Mouse (Mus musculus) granulocyte monocyte progenitor cell, adult 5-6 weeks (primary cell): ENCODE data around the gene Patl2. TPM values are rescaled to one million over a fixed set of nuclear protein-coding genes. Genes with fewer than 3 reads are reported as not detected.

Source experiments
- ATAC-seq: replicated peaks from 2 replicates; pipeline ENCODE4 v1.8.0; 2016; ENCODE audit warnings: mild to moderate bottlenecking, moderate TSS enrichment, inconsistent platforms; ENCODE audit not compliant: poor library complexity, severe bottlenecking
- total RNA-seq, 2 experiments: library from RNA; stranded (forward) in 1 of 2; stranded (reverse) in 1 of 2; fragments of 200-712, 200-1000 nt in 1 of 2; fragments of >200 nt in 1 of 2; fragmentation: Nextera tagmentation in 1 of 2; gene quantifications; 2 replicates each; pipeline ENCODE4 v1.2.3; 2014 to 2017

Gene Patl2
- total RNA-seq, 2 experiments from 2014 or later, result not detected

- ATAC-seq, result no peak
Measured at GRCm38 (mm10) chr2:122086446-122086845, 99.5 kb downstream of the Patl2 start.

GRCm38 (mm10) chr2:122081728-122082456 is 104.1 kb downstream of the Patl2 start:
- ATAC-seq, result no peak

Other genes starting within 250 kb of the Patl2 start
- gene Ctdspl2, start 230.2 kb downstream of the Patl2 start, total RNA-seq (2014; fragmentation: Nextera tagmentation), result 46.4 and 47.5 TPM in 2 replicates
- 81.6 and 86.7 TPM in 2 replicates for gene Ctdspl2, start 230.2 kb downstream of the Patl2 start, total RNA-seq (2017)
- gene Mageb3, start 230.1 kb downstream of the Patl2 start, total RNA-seq (2014; fragmentation: Nextera tagmentation), result not detected in 2 replicates
- gene Mageb3, start 230.1 kb downstream of the Patl2 start, total RNA-seq (2017), result 0.65 TPM in 1 of 2 replicates, not detected in the other
- gene Eif3j1, start 157.6 kb downstream of the Patl2 start, total RNA-seq (2014; fragmentation: Nextera tagmentation), result 26.1 and 33.8 TPM in 2 replicates
- gene Eif3j1, start 157.6 kb downstream of the Patl2 start, total RNA-seq (2017), result 33.5 and 36.9 TPM in 2 replicates
- 12.2 and 13.2 TPM in 2 replicates for gene Spg11, start 67.8 kb downstream of the Patl2 start, total RNA-seq (2014; fragmentation: Nextera tagmentation)
- 10.7 and 12.5 TPM in 2 replicates for gene Spg11, start 67.8 kb downstream of the Patl2 start, total RNA-seq (2017)
- gene B2m, start 38.5 kb downstream of the Patl2 start, total RNA-seq (2014; fragmentation: Nextera tagmentation), result 1,957 and 2,269 TPM in 2 replicates
- gene B2m, start 38.5 kb downstream of the Patl2 start, total RNA-seq (2017), result 1,824 and 1,957 TPM in 2 replicates
- gene Trim69, start 25.5 kb downstream of the Patl2 start, total RNA-seq (2014; fragmentation: Nextera tagmentation), result 0.56 TPM in 1 of 2 replicates, not detected in the other
- gene Trim69, start 25.5 kb downstream of the Patl2 start, total RNA-seq (2017), result not detected in 2 replicates
- not detected in 2 replicates for gene Terb2, start 83 bp upstream of the Patl2 start, total RNA-seq (2014; fragmentation: Nextera tagmentation)
- not detected in 2 replicates for gene Terb2, start 83 bp upstream of the Patl2 start, total RNA-seq (2017)
- gene Sord, start 48.6 kb upstream of the Patl2 start, total RNA-seq (2014; fragmentation: Nextera tagmentation), result 52.4 and 58.9 TPM in 2 replicates
- 65.6 and 68.8 TPM in 2 replicates for gene Sord, start 48.6 kb upstream of the Patl2 start, total RNA-seq (2017)
- not detected in 2 replicates for gene Duox2, start 112.3 kb upstream of the Patl2 start, total RNA-seq (2014; fragmentation: Nextera tagmentation)
- gene Duox2, start 112.3 kb upstream of the Patl2 start, total RNA-seq (2017), result not detected in 2 replicates
- gene Duoxa2, start 112.7 kb upstream of the Patl2 start, total RNA-seq (2014; fragmentation: Nextera tagmentation), result not detected in 2 replicates
- not detected in 2 replicates for gene Duoxa2, start 112.7 kb upstream of the Patl2 start, total RNA-seq (2017)
- not detected in 2 replicates for gene Duoxa1, start 127.5 kb upstream of the Patl2 start, total RNA-seq (2014; fragmentation: Nextera tagmentation)
- 0.10 TPM in 1 of 2 replicates, not detected in the other for gene Duoxa1, start 127.5 kb upstream of the Patl2 start, total RNA-seq (2017)
- not detected in 2 replicates for gene Duox1, start 129.5 kb upstream of the Patl2 start, total RNA-seq (2014; fragmentation: Nextera tagmentation)
- gene Duox1, start 129.5 kb upstream of the Patl2 start, total RNA-seq (2017), result not detected in 2 replicates
- gene Shf, start 183.0 kb upstream of the Patl2 start, total RNA-seq (2014; fragmentation: Nextera tagmentation), result 2.0 and 6.4 TPM in 2 replicates
- 1.9 and 3.8 TPM in 2 replicates for gene Shf, start 183.0 kb upstream of the Patl2 start, total RNA-seq (2017)
- 50.9 and 68.1 TPM in 2 replicates for gene Slc28a2, start 240.3 kb upstream of the Patl2 start, total RNA-seq (2014; fragmentation: Nextera tagmentation)
- 64.3 and 72.5 TPM in 2 replicates for gene Slc28a2, start 240.3 kb upstream of the Patl2 start, total RNA-seq (2017)